Mouse (Mus musculus): ENCODE data around the gene Morn1.

GRCm38 (mm10) chr4:155144548-155145180 lies 58.3 kb downstream of the Morn1 start:
- TF ChIP-seq CTCF (IDR thresholded peaks at IDR 0.05; ENCODE audit: borderline replicate concordance, extremely low read depth, insufficient read depth, insufficient read length), result no peak
- no peak for TF ChIP-seq POLR2A (IDR thresholded peaks at IDR 0.05; ENCODE audit: borderline replicate concordance, extremely low read depth, insufficient read depth, insufficient read length, poor library complexity, severe bottlenecking)

Measured in brain, embryonic 14.5 days (tissue).